Mouse (Mus musculus) heart, embryonic 13.5 days (tissue): ENCODE data around the gene Tm7sf3. TPM values are rescaled to one million over a fixed set of nuclear protein-coding genes. Genes with fewer than 3 reads are reported as not detected.

ENCODE experiments used
- ATAC-seq: fragments of 200-750 bp; cut with Nextera tagmentation; 2 replicates; pipeline ENCODE4 v1.8.0; 2017; ENCODE audit warnings: moderate TSS enrichment; ENCODE audit not compliant: insufficient number of reproducible peaks, low FRiP score, low TSS enrichment; ENCODE audit errors: extremely low read depth
- H3K27ac ChIP-seq: fragments of 300-500 bp; sonication (generic); replicated peaks from 2 replicates; pipeline ENCODE4 v1.5.1; 2015; ENCODE audit warnings: moderate library complexity, mild to moderate bottlenecking, inconsistent platforms
- H3K27me3 ChIP-seq: fragments of 300-500 bp; sonication (generic); replicated peaks from 2 replicates; pipeline ENCODE4 v1.6.1; 2015; ENCODE audit warnings: mild to moderate bottlenecking, inconsistent platforms
- H3K36me3 ChIP-seq: fragments of 300-500 bp; sonication (generic); 2 replicates; pipeline ENCODE4 v1.6.1; 2015; ENCODE audit warnings: mild to moderate bottlenecking, inconsistent platforms
- H3K4me1 ChIP-seq: fragments of 300-500 bp; sonication (generic); 2 replicates; pipeline ENCODE4 v1.6.1; 2015; ENCODE audit warnings: inconsistent platforms
- H3K4me2 ChIP-seq: fragments of 300-500 bp; sonication (generic); 2 replicates; pipeline ENCODE4 v1.6.1; 2015; ENCODE audit warnings: inconsistent platforms, mild to moderate bottlenecking, moderate library complexity
- H3K4me3 ChIP-seq: fragments of 300-500 bp; sonication (generic); 2 replicates; pipeline ENCODE4 v1.5.1; 2015; ENCODE audit warnings: moderate library complexity, mild to moderate bottlenecking, inconsistent platforms
- H3K9ac ChIP-seq: fragments of 300-500 bp; sonication (generic); 2 replicates; pipeline ENCODE4 v1.6.1; 2015; ENCODE audit warnings: inconsistent platforms, mild to moderate bottlenecking, moderate library complexity
- H3K9me3 ChIP-seq: fragments of 300-500 bp; sonication (generic); 2 replicates; pipeline ENCODE4 v1.6.1; 2016; ENCODE audit warnings: inconsistent platforms
- whole genome bisulfite sequencing: fragments of 180-500 bp; shearing (Covaris S2); methylation state at CpG from one replicate; pipeline ENCODE4 v1.1.7; 2015; ENCODE audit warnings: mixed read lengths; 5-methylcytosine and 5-hydroxymethylcytosine counted together
- polyA plus RNA-seq: library from polyadenylated mRNA; unstranded; fragments of >200 nt; fragmentation: Nextera tagmentation; extraction: Ambion mirVana; gene quantifications from 2 replicates; pipeline ENCODE4 v1.2.1, GENCODE M21; 2015

Tm7sf3 gene
- polyA plus RNA-seq, 1 experiment from 2014 or later: 36.4 TPM

DNA sequence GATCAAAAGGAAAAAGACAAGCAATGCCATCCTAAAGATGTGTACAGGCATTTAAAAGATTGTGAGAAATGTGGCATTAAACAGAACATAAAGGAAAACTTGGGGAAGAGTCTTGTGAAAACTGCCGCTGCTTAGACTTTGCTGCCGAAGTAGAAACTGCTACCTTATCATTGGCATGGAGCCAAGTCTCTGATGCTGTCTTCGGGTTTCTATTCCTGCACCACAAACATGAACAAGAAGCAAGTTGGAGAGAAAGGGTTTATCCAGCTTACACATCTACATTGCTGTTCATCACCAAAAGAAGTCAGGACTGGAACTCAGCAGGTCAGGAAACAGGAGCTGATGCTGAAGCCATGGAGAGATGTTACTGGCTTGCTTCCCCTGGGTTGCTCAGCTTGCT lies 10.6 kb upstream of the Tm7sf3 start:
- Histone ChIP-seq H3K27me3 (no peaks in the 10 kb centered on the region), H3K4me3 (no peak overlapping the region), H3K4me2 (peak overlapping the region; percentile 35), H3K9ac (no peak overlapping the region), H3K27ac (peak overlapping the region; percentile 13; the same call in 1 of the 2 replicates), H3K9me3 (no peaks in the 10 kb centered on the region), H3K36me3 (peaks cover 33% of the 10 kb centered on the region), H3K4me1 (peaks cover 11% of the 10 kb centered on the region)
- WGBS: 19% methylated on average over 3 of the region's 3 CpGs
- ATAC-seq: no peak

DNA sequence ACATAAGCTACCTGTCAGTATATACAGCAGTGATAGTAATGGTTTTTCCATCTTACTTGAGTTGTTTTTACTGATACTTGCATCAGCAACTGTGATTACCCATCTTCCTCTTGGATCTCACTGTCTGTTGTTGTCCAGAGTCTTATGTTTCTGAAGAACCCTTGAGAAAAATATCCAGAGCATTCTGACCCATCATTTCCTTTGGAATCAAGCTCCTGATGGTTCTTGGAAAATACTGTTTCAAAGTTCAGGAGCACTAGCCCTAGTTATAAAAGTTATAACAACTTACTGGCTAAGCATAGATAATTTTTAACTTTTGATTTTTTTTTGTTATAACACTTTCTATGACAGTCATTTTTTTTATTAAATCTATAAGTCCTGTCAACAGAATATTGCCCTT lies 8.8 kb upstream of the Tm7sf3 start:
- ATAC-seq: no peak
- Histone ChIP-seq H3K36me3 (peaks cover 41% of the 10 kb centered on the region), H3K9ac (no peak overlapping the region), H3K4me2 (no peak overlapping the region), H3K4me1 (peaks cover 11% of the 10 kb centered on the region), H3K9me3 (no peaks in the 10 kb centered on the region), H3K4me3 (no peak overlapping the region), H3K27ac (no peak overlapping the region), H3K27me3 (no peaks in the 10 kb centered on the region)

DNA sequence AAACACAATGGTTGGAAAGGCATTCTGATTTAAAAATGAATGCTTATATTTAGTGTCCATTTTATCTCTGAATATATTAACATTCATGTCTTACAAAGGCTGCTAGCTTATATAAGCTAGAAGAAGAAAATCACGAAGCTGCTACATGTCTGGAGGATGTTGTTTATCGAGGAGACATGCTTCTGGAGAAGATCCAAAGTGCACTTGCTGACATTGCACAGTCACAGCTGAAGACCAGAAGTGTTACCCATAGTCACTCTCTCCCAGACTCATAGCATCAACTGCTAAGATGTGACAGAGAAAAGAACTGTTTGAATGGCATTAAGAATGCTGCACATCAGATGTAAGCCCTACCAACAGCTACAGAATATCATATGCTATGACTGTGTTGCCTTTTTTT lies 7.4 kb upstream of the Tm7sf3 start:
- WGBS: 60% methylated on average over 2 of the region's 2 CpGs
- peaks cover 11% of the 10 kb centered on the region for H3K4me1 ChIP-seq

DNA sequence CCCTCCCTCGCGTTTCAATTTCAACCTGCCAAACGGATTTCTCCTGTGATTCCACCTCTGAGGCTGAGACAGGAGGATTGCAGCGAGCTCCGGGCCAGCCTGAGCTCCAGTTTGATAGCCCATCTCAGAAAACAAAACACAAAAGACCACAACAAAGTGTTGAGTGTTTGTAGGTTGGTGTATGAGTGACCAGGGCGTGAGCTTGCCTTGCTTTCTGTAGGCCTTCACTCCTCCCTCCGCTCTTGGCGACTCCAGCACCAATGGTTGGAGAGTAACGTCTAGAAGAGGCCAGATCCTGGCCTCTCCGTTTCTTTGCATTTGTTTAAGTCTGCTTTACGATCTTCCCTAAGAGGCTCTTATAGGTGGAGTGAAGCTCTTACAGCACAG lies 553 bp upstream of the Tm7sf3 start:
- H3K9me3 ChIP-seq: no peaks in the 10 kb centered on the region
- peaks cover 8% of the 10 kb centered on the region; the same call in 1 of the 2 replicates for H3K36me3 ChIP-seq
- no peaks in the 10 kb centered on the region for H3K27me3 ChIP-seq
- peak overlapping the region; percentile 84 for H3K4me3 ChIP-seq
- H3K27ac ChIP-seq: peak overlapping the region; percentile 95
- H3K4me1 ChIP-seq: peaks cover 15% of the 10 kb centered on the region
- peak overlapping the region; percentile 93 for H3K9ac ChIP-seq
- WGBS: 26% methylated on average over 11 of the region's 11 CpGs
- peak overlapping the region; percentile 87 for H3K4me2 ChIP-seq
- ATAC-seq: no peak

More for the DNA sequence above, 7.4 kb upstream of the Tm7sf3 start:
- H3K4me3 ChIP-seq: no peak overlapping the region
- H3K27me3 ChIP-seq: no peaks in the 10 kb centered on the region
- no peaks in the 10 kb centered on the region for H3K9me3 ChIP-seq
- no peak for ATAC-seq
- no peak overlapping the region for H3K4me2 ChIP-seq
- H3K9ac ChIP-seq: no peak overlapping the region
- peaks cover 41% of the 10 kb centered on the region for H3K36me3 ChIP-seq
- H3K27ac ChIP-seq: no peak overlapping the region

DNA sequence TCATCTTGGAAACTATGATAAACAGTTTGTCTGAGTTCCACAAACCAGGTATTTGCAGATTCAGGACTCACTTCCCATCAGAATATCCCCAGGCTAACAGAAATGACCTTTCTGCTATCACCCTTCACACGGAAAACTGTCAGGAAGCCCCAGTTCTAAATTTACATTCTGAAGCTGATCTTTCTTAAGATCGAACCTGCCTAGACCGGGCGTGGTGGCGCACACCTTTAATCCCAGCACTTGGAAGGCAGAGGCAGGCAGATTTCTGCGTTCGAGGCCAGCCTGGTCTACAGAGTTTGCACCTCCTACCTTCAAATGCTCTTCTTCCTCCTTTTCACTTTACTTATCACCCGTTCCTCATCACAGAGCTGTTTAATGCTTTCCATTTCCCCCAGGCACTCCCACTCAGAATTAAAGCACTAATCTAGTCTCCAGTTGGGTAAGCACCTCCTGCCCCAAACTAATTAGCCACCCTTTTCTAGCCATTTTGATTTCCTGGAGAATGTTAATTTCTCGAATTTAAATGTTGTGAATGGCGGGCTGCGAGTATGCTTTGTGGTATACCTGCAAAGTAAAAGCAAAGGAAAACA lies 908 bp downstream of the Tm7sf3 start:
- WGBS: 61% methylated on average over 11 of the region's 11 CpGs
- peak overlapping the region; percentile 87 for H3K4me2 ChIP-seq
- H3K27ac ChIP-seq: peak overlapping the region; percentile 37; the same call in 1 of the 2 replicates
- no peaks in the 10 kb centered on the region for H3K36me3 ChIP-seq
- peak overlapping the region; percentile 80 for H3K9ac ChIP-seq
- peak overlapping the region; percentile 84 for H3K4me3 ChIP-seq
- peaks cover 15% of the 10 kb centered on the region for H3K4me1 ChIP-seq
- ATAC-seq: no peak
- no peaks in the 10 kb centered on the region for H3K9me3 ChIP-seq
- no peaks in the 10 kb centered on the region for H3K27me3 ChIP-seq

DNA sequence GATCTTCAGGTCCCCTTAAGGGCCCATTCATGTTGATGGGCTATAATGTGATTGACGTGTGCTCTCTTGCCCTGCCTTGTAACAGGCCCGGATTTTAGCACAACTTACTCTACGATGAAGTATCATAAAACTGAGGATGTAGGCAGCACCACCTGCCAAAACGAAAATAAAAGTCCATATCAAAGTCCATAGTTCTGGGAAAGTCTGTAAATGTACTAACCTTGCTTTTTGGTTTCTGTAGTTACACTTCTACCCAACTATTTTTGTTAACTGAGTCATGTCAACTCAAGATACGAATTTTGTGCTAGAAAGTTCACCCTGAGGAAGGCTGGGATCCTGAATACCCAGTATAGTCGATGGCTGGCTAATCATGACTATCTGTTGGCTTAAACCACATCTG lies 1.6 kb downstream of the Tm7sf3 start:
- Histone ChIP-seq H3K36me3 (no peaks in the 10 kb centered on the region), H3K9me3 (no peaks in the 10 kb centered on the region), H3K4me1 (peaks cover 15% of the 10 kb centered on the region), H3K4me3 (no peak overlapping the region), H3K4me2 (no peak overlapping the region), H3K27ac (no peak overlapping the region), H3K9ac (no peak overlapping the region), H3K27me3 (no peaks in the 10 kb centered on the region)
- ATAC-seq: no peak
- WGBS: 79% methylated on average over 6 of the region's 6 CpGs

DNA sequence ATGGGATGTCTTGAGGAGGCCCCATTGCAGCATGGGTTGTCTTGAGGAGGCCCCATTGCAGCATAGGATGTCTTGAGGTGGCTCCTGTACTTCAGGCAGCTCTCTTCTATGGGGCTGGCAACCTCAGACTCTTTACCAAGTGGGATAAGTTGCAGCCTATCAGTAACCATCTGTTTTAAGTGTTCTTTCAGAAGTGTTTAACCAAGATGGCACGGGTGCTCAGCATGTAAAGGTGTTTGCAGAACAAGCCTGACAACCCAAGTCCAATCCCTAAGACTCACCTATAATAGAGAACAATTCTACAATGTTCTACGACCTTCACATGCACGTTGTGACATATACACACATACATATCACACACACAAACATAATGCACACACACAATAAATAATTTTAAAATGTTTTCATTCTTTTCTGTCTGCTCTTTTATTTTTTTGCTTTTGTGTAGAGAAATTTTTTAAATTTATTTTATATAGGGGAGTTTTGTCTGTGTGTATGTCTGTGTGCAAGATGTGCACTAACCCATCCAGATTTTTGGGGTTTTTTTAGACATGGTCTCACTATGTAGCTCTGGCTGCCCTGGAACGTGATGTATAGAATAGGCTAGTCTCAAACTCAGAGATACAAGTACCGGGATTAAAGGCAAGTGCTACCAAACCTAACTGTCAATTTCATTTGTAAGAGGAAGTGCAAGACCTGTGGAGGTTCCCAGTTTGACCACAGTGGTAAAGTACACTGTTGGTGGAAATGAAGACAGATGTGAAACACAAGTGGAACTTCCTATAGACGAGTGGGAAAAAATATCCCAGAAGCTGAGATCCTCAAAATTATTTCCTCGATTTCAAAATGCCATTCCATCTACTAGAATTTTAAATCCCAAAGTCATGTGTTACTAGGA lies 2.3 kb downstream of the Tm7sf3 start:
- Histone ChIP-seq H3K27ac (no peak overlapping the region), H3K4me3 (no peak overlapping the region), H3K36me3 (no peaks in the 10 kb centered on the region), H3K4me1 (peaks cover 15% of the 10 kb centered on the region), H3K27me3 (no peaks in the 10 kb centered on the region), H3K9me3 (no peaks in the 10 kb centered on the region), H3K4me2 (no peak overlapping the region), H3K9ac (no peak overlapping the region)
- ATAC-seq: no peak
- 81% methylated on average over 7 of the region's 7 CpGs for WGBS

DNA sequence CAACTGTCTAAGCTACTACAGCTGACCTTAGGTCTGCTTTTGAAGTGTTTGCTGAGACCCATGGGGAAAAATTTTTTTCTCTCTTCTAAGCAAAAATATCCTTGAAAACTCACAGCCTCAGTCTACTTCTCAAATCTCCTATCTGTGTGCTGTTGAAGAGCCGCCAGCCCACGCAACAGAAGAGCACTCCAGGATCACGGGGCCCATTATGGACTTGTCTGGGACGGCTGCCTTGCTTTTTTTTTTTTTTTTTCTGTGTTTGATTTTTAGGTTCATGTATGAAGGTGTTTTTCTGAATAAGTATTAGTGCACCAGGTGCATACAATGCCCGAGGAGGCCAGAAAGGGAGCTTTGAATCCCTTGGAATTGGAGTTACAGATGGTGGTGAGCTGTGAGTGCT lies 6.1 kb downstream of the Tm7sf3 start:
- no peaks in the 10 kb centered on the region for H3K9me3 ChIP-seq
- H3K36me3 ChIP-seq: no peaks in the 10 kb centered on the region
- H3K4me3 ChIP-seq: no peak overlapping the region
- WGBS: 78% methylated on average over 5 of the region's 5 CpGs
- H3K9ac ChIP-seq: no peak overlapping the region
- H3K4me2 ChIP-seq: no peak overlapping the region
- no peaks in the 10 kb centered on the region for H3K27me3 ChIP-seq
- no peak for ATAC-seq
- no peak overlapping the region for H3K27ac ChIP-seq
- H3K4me1 ChIP-seq: peaks cover 23% of the 10 kb centered on the region

DNA sequence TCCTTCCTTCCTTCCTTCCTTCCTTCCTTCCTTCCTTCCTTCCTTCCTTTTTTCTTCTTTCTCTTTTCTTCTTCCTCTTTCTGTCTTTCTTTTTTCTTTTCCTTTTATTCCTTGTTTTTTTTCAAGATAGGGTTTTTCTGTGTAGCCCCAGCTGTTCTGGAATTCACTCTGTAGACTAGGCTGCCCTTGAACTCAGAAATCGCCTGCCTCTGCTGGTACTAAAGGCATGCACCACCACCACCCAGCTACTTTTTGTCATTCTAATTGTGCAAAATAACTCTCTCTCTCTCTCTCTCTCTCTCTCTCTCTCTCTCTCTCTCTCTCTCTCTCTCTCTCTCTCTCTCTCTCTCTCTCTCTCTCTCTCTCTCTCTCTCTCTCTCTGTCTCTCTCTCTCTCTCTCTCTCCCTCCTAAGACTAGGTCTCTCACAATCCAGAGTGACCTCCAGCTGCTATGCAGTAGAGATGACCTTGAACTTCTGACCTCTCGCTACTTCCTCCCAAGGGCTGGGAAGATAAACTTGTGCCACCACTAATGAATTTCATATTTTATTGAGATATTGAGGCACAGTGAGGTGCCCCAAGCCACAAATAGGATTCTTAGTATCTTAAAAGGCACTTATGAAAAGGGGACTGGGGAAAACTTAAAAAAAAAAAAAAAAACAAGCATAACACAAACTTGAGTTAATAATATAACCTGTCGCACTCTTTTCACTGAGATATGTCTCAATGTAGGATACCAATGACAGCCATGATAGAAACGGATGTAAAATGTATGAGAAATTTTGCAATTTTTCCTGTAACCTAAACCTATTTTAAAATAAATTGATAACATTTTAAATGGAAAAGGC lies 7.6 kb downstream of the Tm7sf3 start:
- WGBS: 54% methylated on average over 4 of the region's 4 CpGs
- H3K9ac ChIP-seq: peak overlapping the region; percentile 89
- H3K9me3 ChIP-seq: no peaks in the 10 kb centered on the region
- H3K4me3 ChIP-seq: peak overlapping the region; percentile 85
- H3K36me3 ChIP-seq: no peaks in the 10 kb centered on the region
- no peaks in the 10 kb centered on the region for H3K27me3 ChIP-seq
- peak overlapping the region; percentile 90 for H3K27ac ChIP-seq
- H3K4me1 ChIP-seq: peaks cover 36% of the 10 kb centered on the region
- ATAC-seq: no peak
- H3K4me2 ChIP-seq: peak overlapping the region; percentile 74

DNA sequence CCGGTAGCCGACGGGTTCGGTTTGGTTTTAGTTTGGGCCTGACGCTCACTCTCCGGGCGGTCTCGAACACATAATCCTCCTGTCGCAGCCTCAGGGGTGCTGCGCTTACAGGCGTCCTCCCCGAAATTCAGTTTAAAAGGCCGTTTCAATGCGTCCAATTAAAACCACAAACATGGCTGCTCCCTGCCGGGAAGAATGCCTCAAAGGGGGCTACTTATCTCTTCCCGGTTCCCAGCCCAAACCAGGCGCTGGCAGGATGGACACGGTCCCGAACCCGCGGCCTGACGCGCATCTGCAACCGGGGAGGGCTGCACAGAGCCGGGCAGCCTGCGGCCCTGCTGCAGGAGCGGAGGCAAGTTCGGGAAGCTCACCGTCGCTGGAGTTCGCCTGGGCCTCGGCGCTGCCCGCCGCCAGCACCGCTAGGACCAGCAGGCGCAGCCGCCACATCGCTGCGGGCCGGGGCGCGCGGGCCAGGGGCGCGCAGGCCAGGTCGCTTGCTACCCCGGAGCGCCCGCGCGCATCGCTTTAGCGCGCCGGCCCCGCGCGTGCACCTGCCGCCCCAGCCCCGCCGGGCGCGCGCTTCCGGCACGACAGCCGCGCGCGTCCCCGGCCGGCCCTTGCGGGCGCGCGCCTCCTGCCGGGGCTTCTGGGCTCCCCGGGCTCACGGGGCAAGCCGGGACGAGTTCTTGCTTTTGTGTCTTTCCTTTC lies 8.5 kb downstream of the Tm7sf3 start:
- Histone ChIP-seq H3K4me2 (peak overlapping the region; percentile 74), H3K9me3 (no peaks in the 10 kb centered on the region), H3K9ac (peak overlapping the region; percentile 89), H3K4me1 (peaks cover 40% of the 10 kb centered on the region), H3K36me3 (no peaks in the 10 kb centered on the region), H3K4me3 (peak overlapping the region; percentile 85), H3K27ac (peak overlapping the region; percentile 90), H3K27me3 (no peaks in the 10 kb centered on the region)
- peak; percentile 82 for ATAC-seq
- under 1% methylated on average over 77 of the region's 82 CpGs for WGBS

DNA sequence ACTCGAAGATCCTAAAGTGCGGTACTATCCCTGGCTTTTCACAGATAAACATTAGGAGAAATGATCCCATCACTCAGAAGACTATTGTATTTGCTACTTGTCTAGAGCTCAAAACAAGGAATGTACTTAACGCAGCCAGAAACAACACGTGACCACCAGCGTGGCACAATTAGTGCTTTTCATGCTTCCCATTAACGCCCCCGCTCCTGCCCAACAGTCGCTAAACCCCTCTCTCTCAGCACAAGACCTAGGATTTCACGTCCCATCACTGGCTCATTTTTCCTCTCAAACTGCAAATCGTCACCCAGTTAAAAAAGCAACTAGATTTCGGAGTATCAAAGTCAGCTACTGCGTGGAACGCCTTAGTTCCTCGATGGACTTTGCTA lies 9.0 kb downstream of the Tm7sf3 start:
- WGBS: 13% methylated on average over 14 of the region's 14 CpGs
- no peaks in the 10 kb centered on the region for H3K9me3 ChIP-seq
- H3K4me1 ChIP-seq: peaks cover 40% of the 10 kb centered on the region
- no peaks in the 10 kb centered on the region for H3K27me3 ChIP-seq
- peak overlapping the region; percentile 89 for H3K9ac ChIP-seq
- peak overlapping the region; percentile 74 for H3K4me2 ChIP-seq
- H3K36me3 ChIP-seq: no peaks in the 10 kb centered on the region
- ATAC-seq: no peak
- peak overlapping the region; percentile 90 for H3K27ac ChIP-seq
- peak overlapping the region; percentile 85 for H3K4me3 ChIP-seq
